Mouse (Mus musculus): ENCODE results near the gene Gm3476. TPM values are rescaled to one million over a fixed set of nuclear protein-coding genes. Genes with fewer than 3 reads are reported as not detected.
"Not testable (repeated sequence)": the region's sequence is repeated elsewhere in the genome, so short reads cannot be mapped to it uniquely, and the experiment has no call there.

The Gm3476 gene
- polyA plus RNA-seq (2014; fragmentation: Nextera tagmentation; extraction: Ambion mirVana): not detected in 2 replicates

DNA sequence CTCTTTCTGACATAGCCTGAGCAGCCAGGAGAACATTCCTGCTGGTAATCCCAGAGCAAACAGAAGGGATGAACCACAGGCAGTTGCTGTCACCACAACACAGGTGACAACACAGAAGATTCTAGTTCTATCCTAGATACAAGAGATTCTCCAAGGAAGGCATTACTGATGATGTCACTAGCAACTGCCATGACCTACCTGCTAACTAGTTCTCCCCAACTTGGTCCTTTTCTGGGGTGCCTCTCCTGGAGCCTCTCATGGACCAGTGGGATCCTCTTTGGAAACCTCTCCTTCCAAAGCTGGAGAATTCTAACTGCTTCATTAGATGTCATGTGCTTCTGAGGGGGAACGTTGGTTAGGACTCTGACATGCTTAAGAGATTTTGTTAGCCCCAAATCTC, at the start of gene Gm3476:
Gene Gm3476, minus strand, starts transcription at position 101 of the 400 bp plus-strand sequence.
- H3K9me3 ChIP-seq (ENCODE audit: control insufficient read depth, low read length); H3K4me3 ChIP-seq (ENCODE audit: control insufficient read depth in 1 of 2, insufficient read depth in 1 of 2, low read depth in 1 of 2, low read length in 2 of 2); H3K9ac ChIP-seq (ENCODE audit: low read length); H3K4me2 ChIP-seq (ENCODE audit: low read length); H3K36me3 ChIP-seq (ENCODE audit: control insufficient read depth, insufficient read depth, low read length); H3K27ac ChIP-seq (replicated peaks in 1 of 2; ENCODE audit: control insufficient read depth in 1 of 2, insufficient read depth in 1 of 2, low read depth in 2 of 2, low read length in 2 of 2); ATAC-seq (ENCODE audit: insufficient number of reproducible peaks, insufficient read depth, low FRiP score, low read depth); H3K27me3 ChIP-seq (ENCODE audit: control insufficient read depth, insufficient read depth, low read length); H3K4me1 ChIP-seq (ENCODE audit: control insufficient read depth in 2 of 2, insufficient read depth in 2 of 2, low read length in 2 of 2): not testable (repeated sequence)
- no CpG with 5 or more reads among the region's 1 CpGs for WGBS

DNA sequence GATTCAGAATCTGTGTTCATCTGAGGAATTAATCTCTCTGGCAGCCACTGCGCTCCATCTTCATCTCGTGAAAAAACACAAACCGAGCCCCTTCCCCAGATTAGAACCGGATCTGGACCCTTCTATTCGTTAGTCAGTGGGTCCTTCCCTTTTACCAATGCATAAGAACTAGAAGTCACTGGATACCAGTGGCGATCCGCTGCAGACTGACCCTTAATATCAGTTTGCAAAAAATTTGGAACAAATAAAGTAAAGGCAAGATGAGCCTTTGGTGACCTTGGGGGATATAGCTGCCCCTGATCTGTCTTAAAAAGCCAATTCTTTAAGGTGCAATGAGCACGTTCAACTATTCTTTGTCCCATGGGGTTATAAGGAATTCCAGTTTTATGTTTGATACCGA, 37.9 kb upstream of the Gm3476 start:
- H3K27ac ChIP-seq (replicated peaks in 1 of 2; ENCODE audit: control insufficient read depth in 1 of 2, insufficient read depth in 1 of 2, low read depth in 2 of 2, low read length in 2 of 2); H3K9ac ChIP-seq (ENCODE audit: low read length); ATAC-seq (ENCODE audit: insufficient number of reproducible peaks, insufficient read depth, low FRiP score, low read depth); H3K36me3 ChIP-seq (ENCODE audit: control insufficient read depth, insufficient read depth, low read length); H3K27me3 ChIP-seq (ENCODE audit: control insufficient read depth, insufficient read depth, low read length); H3K4me2 ChIP-seq (ENCODE audit: low read length); H3K4me1 ChIP-seq (ENCODE audit: control insufficient read depth in 2 of 2, insufficient read depth in 2 of 2, low read length in 2 of 2); H3K9me3 ChIP-seq (ENCODE audit: control insufficient read depth, low read length); H3K4me3 ChIP-seq (ENCODE audit: control insufficient read depth in 1 of 2, insufficient read depth in 1 of 2, low read depth in 1 of 2, low read length in 2 of 2): not testable (repeated sequence)
- 61% methylated on average over 3 of the region's 9 CpGs for WGBS

DNA sequence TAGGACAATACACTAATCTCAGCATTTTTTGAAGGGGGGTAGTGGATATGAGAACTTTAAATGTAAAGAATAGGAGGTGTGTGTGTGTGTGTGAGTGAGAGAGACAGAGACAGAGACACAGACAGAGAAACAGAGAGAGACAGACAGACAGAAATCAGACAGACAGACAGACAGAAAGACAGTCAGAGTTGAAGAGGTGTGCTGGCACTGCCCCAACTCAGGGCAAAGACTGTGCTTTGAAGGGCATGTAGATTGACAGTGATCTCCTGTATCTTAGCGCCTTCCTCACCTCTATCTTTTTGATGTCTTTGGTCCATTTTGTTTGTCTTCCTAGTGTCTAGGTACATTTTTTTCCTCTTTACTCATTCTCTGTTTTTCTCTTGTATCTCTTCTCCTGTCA, 35.5 kb upstream of the Gm3476 start:
- H3K4me3 ChIP-seq (ENCODE audit: control insufficient read depth in 1 of 2, insufficient read depth in 1 of 2, low read depth in 1 of 2, low read length in 2 of 2); H3K4me1 ChIP-seq (ENCODE audit: control insufficient read depth in 2 of 2, insufficient read depth in 2 of 2, low read length in 2 of 2); H3K9me3 ChIP-seq (ENCODE audit: control insufficient read depth, low read length); H3K9ac ChIP-seq (ENCODE audit: low read length); ATAC-seq (ENCODE audit: insufficient number of reproducible peaks, insufficient read depth, low FRiP score, low read depth); H3K36me3 ChIP-seq (ENCODE audit: control insufficient read depth, insufficient read depth, low read length); H3K27ac ChIP-seq (replicated peaks in 1 of 2; ENCODE audit: control insufficient read depth in 1 of 2, insufficient read depth in 1 of 2, low read depth in 2 of 2, low read length in 2 of 2); H3K4me2 ChIP-seq (ENCODE audit: low read length); H3K27me3 ChIP-seq (ENCODE audit: control insufficient read depth, insufficient read depth, low read length): not testable (repeated sequence)
- WGBS: 100% methylated on average over 1 of the region's 1 CpGs

GRCm38 (mm10) chr14:6108272-6108925, 17.2 kb downstream of the Gm3476 start, which contains the start of gene Gm3468:
TSS of gene Gm3468 (minus strand) at chr14:6108665.
- not testable (repeated sequence) for H3K9me3 ChIP-seq (ENCODE audit: control insufficient read depth, low read length); H3K27me3 ChIP-seq (ENCODE audit: control insufficient read depth, insufficient read depth, low read length); H3K9ac ChIP-seq (ENCODE audit: low read length); ATAC-seq (ENCODE audit: insufficient number of reproducible peaks, insufficient read depth, low FRiP score, low read depth); H3K36me3 ChIP-seq (ENCODE audit: control insufficient read depth, insufficient read depth, low read length); H3K4me1 ChIP-seq (ENCODE audit: control insufficient read depth in 2 of 2, insufficient read depth in 2 of 2, low read length in 2 of 2)
- H3K27ac ChIP-seq (replicated peaks in 1 of 2; ENCODE audit: control insufficient read depth in 1 of 2, insufficient read depth in 1 of 2, low read depth in 2 of 2, low read length in 2 of 2): 0 out of 4 replicates have a peak within 1 kb of the TSS, but pooled peaks of 1 of the 2 experiments have one; percentile 24
- WGBS: 1% methylated on average over 33 of the region's 51 CpGs
- H3K4me3 ChIP-seq (ENCODE audit: control insufficient read depth in 1 of 2, insufficient read depth in 1 of 2, low read depth in 1 of 2, low read length in 2 of 2): peak within 1 kb of the TSS; percentile 36 to 47
- peak within 1 kb of the TSS; percentile 55 for H3K4me2 ChIP-seq (ENCODE audit: low read length)

DNA sequence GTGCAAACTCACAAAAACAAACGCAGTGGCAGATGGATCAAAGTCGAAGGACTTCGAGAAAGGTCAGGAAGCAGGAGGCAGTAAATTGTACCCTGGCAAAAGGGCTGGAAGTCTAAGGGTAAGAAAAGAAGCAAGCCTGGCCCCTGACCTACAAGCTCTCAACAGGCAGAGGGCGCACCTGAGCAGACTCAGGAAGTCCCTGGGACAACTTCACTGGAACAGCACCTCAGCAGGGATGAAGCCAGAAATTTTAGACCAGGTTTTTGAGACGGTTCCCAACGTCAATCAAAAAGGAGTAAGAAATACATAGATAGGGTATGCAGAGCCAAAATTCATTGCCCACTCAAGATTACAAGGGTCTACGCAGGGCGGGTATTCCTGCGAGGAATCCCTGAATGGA, 18.1 kb downstream of the Gm3476 start:
- 16% methylated on average over 8 of the region's 9 CpGs for WGBS
- H3K27me3 ChIP-seq (ENCODE audit: control insufficient read depth, insufficient read depth, low read length); ATAC-seq (ENCODE audit: insufficient number of reproducible peaks, insufficient read depth, low FRiP score, low read depth); H3K9me3 ChIP-seq (ENCODE audit: control insufficient read depth, low read length); H3K9ac ChIP-seq (ENCODE audit: low read length); H3K4me1 ChIP-seq (ENCODE audit: control insufficient read depth in 2 of 2, insufficient read depth in 2 of 2, low read length in 2 of 2); H3K27ac ChIP-seq (replicated peaks in 1 of 2; ENCODE audit: control insufficient read depth in 1 of 2, insufficient read depth in 1 of 2, low read depth in 2 of 2, low read length in 2 of 2); H3K36me3 ChIP-seq (ENCODE audit: control insufficient read depth, insufficient read depth, low read length): not testable (repeated sequence)
- Histone ChIP-seq H3K4me2 (ENCODE audit: low read length) (peak overlapping the region; percentile 55), H3K4me3 (ENCODE audit: control insufficient read depth in 1 of 2, insufficient read depth in 1 of 2, low read depth in 1 of 2, low read length in 2 of 2) (peak overlapping the region; percentile 36 to 47; a peak in 3 of 4 replicates)

DNA sequence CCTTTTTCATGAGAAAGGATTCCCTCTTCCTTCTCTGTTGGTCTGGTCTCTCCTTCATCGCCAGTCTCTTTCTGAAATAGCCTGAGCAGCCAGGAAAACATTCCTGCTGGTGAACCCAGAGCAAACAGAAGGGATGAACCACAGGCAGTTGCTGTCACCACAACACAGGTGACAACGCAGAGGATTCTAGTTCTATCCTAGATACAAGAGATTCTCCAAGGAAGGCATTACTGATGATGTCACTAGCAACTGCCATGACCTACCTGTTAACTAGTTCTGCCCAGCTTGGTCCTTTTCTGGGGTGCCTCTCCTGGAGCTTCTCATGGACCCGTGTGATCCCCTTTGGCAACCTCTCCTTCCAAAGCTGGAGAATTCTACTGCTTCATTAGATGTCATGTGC, 31.8 kb downstream of the Gm3476 start, which contains the start of gene Gm8206:
Gene Gm8206, minus strand, starts transcription at position 101 of the 400 bp plus-strand sequence.
- WGBS: 74% methylated on average over 2 of the region's 3 CpGs
- ATAC-seq (ENCODE audit: insufficient number of reproducible peaks, insufficient read depth, low FRiP score, low read depth); H3K27ac ChIP-seq (replicated peaks in 1 of 2; ENCODE audit: control insufficient read depth in 1 of 2, insufficient read depth in 1 of 2, low read depth in 2 of 2, low read length in 2 of 2); H3K9ac ChIP-seq (ENCODE audit: low read length); H3K4me3 ChIP-seq (ENCODE audit: control insufficient read depth in 1 of 2, insufficient read depth in 1 of 2, low read depth in 1 of 2, low read length in 2 of 2); H3K4me2 ChIP-seq (ENCODE audit: low read length); H3K9me3 ChIP-seq (ENCODE audit: control insufficient read depth, low read length); H3K27me3 ChIP-seq (ENCODE audit: control insufficient read depth, insufficient read depth, low read length); H3K36me3 ChIP-seq (ENCODE audit: control insufficient read depth, insufficient read depth, low read length); H3K4me1 ChIP-seq (ENCODE audit: control insufficient read depth in 2 of 2, insufficient read depth in 2 of 2, low read length in 2 of 2): not testable (repeated sequence)

DNA sequence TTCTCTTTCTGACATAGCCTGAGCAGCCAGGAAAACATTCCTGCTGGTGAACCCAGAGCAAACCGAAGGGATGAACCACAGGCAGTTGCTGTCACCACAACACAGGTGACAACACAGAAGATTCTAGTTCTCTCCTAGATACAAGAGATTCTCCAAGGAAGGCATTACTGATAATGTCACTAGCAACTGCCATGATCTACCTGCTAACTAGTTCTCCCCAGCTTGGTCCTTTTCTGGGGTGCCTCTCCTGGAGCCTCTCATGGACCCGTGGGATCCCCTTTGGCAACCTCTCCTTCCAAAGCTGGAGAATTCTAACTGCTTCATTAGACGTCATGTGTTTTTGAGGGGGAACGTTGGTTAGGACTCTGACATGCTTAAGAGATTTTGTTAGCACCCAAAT, 67.4 kb downstream of the Gm3476 start, which contains the start of gene Gm6337:
Gene Gm6337, minus strand, starts transcription at position 101 of the 400 bp plus-strand sequence.
- not testable (repeated sequence) for H3K9me3 ChIP-seq (ENCODE audit: control insufficient read depth, low read length); H3K4me3 ChIP-seq (ENCODE audit: control insufficient read depth in 1 of 2, insufficient read depth in 1 of 2, low read depth in 1 of 2, low read length in 2 of 2); H3K4me1 ChIP-seq (ENCODE audit: control insufficient read depth in 2 of 2, insufficient read depth in 2 of 2, low read length in 2 of 2); H3K27me3 ChIP-seq (ENCODE audit: control insufficient read depth, insufficient read depth, low read length); ATAC-seq (ENCODE audit: insufficient number of reproducible peaks, insufficient read depth, low FRiP score, low read depth); H3K4me2 ChIP-seq (ENCODE audit: low read length); H3K36me3 ChIP-seq (ENCODE audit: control insufficient read depth, insufficient read depth, low read length); H3K9ac ChIP-seq (ENCODE audit: low read length); H3K27ac ChIP-seq (replicated peaks in 1 of 2; ENCODE audit: control insufficient read depth in 1 of 2, insufficient read depth in 1 of 2, low read depth in 2 of 2, low read length in 2 of 2)
- 72% methylated on average over 2 of the region's 4 CpGs for WGBS

All from heart, embryonic 14.5 days (tissue).